Mouse (Mus musculus) hindbrain, embryonic 11.5 days (tissue): Measurements from ENCODE around the gene Ptprn. TPM values are rescaled to one million over a fixed set of nuclear protein-coding genes. Genes with fewer than 3 reads are reported as not detected.

Experiments used
- polyA plus RNA-seq: library from polyadenylated mRNA; unstranded; fragments of >200 nt; fragmentation: Nextera tagmentation; extraction: Ambion mirVana; gene quantifications from 2 replicates; pipeline ENCODE4 v1.2.1, GENCODE M21; 2014

The Ptprn gene
- polyA plus RNA-seq, 1 experiment from 2014 or later: 6.0 TPM

Other genes with a start within 250 kb of the Ptprn start
- 14.8 and 15.2 TPM in 2 replicates for gene Nhej1, start 139.3 kb downstream of the Ptprn start, polyA plus RNA-seq
- not detected in 2 replicates for gene Slc23a3, start 130.6 kb downstream of the Ptprn start, polyA plus RNA-seq
- gene Cnppd1, start 121.8 kb downstream of the Ptprn start, polyA plus RNA-seq: 47.4 and 49.0 TPM in 2 replicates
- gene Retreg2, start 121.7 kb downstream of the Ptprn start, polyA plus RNA-seq: 50.3 and 58.4 TPM in 2 replicates
- 37.4 and 37.7 TPM in 2 replicates for gene Zfand2b, start 95.9 kb downstream of the Ptprn start, polyA plus RNA-seq
- gene Abcb6, start 84.1 kb downstream of the Ptprn start, polyA plus RNA-seq: 21.8 and 23.9 TPM in 2 replicates
- gene Ankzf1, start 72.4 kb downstream of the Ptprn start, polyA plus RNA-seq: 12.8 and 14.9 TPM in 2 replicates
- gene Atg9a, start 72.3 kb downstream of the Ptprn start, polyA plus RNA-seq: 17.4 and 18.6 TPM in 2 replicates
- 18.0 and 19.5 TPM in 2 replicates for gene Glb1l, start 53.7 kb downstream of the Ptprn start, polyA plus RNA-seq
- 110 and 125 TPM in 2 replicates for gene Stk16, start 53.7 kb downstream of the Ptprn start, polyA plus RNA-seq
- gene Tuba4a, start 44.6 kb downstream of the Ptprn start, polyA plus RNA-seq: 10.7 and 12.4 TPM in 2 replicates
- not detected in 2 replicates for gene A630095N17Rik, start 32.4 kb downstream of the Ptprn start, polyA plus RNA-seq
- gene Dnajb2, start 28.1 kb downstream of the Ptprn start, polyA plus RNA-seq: 17.8 and 21.4 TPM in 2 replicates
- 32.3 and 35.7 TPM in 2 replicates for gene Resp18, start 13.9 kb upstream of the Ptprn start, polyA plus RNA-seq
- gene Dnpep, start 53.5 kb upstream of the Ptprn start, polyA plus RNA-seq: 154 and 165 TPM in 2 replicates
- gene Des, start 95.8 kb upstream of the Ptprn start, polyA plus RNA-seq: 2.1 and 2.4 TPM in 2 replicates
- gene Speg, start 110.8 kb upstream of the Ptprn start, polyA plus RNA-seq: 11.1 and 12.7 TPM in 2 replicates
- gene Gmppa, start 171.4 kb upstream of the Ptprn start, polyA plus RNA-seq: 53.8 and 56.3 TPM in 2 replicates
- 1.9 and 4.4 TPM in 2 replicates for gene Asic4, start 185.9 kb upstream of the Ptprn start, polyA plus RNA-seq
- gene Chpf, start 214.8 kb upstream of the Ptprn start, polyA plus RNA-seq: 17.8 and 20.2 TPM in 2 replicates
- gene Tmem198, start 215.0 kb upstream of the Ptprn start, polyA plus RNA-seq: 11.1 and 11.6 TPM in 2 replicates
- 34.0 and 34.4 TPM in 2 replicates for gene Obsl1, start 241.9 kb upstream of the Ptprn start, polyA plus RNA-seq
- 1.3 and 2.0 TPM in 2 replicates for gene Inha, start 242.6 kb upstream of the Ptprn start, polyA plus RNA-seq